Mouse (Mus musculus): ENCODE results near the gene Pnp.
"Not testable (repeated sequence)": the region's sequence is repeated elsewhere in the genome, so short reads cannot be mapped to it uniquely, and the experiment has no call there.

The Pnp gene

GRCm38 (mm10) chr14:50930377-50930753 lies 517 bp upstream of the Pnp start:
- DNase-seq (ENCODE audit: low spot score), result no peak

- DNase-seq (ENCODE audit: low spot score), result no peak
Observed at GRCm38 (mm10) chr14:50931493-50932020, 675 bp downstream of the Pnp start.

- no peak for DNase-seq (ENCODE audit: low spot score)
Observed at GRCm38 (mm10) chr14:50936649-50937048, 5.8 kb downstream of the Pnp start.

GRCm38 (mm10) chr14:50938119-50938908 lies 7.4 kb downstream of the Pnp start:
- no peak for DNase-seq (ENCODE audit: low spot score)

GRCm38 (mm10) chr14:50938940-50939339 lies 8.1 kb downstream of the Pnp start:
- no peak for DNase-seq (ENCODE audit: low spot score)

GRCm38 (mm10) chr14:50943932-50944667 lies 13.2 kb downstream of the Pnp start, which contains the start of gene Gm49342:
Gene Gm49342 (plus strand): TSS chr14:50944517.
- DNase-seq (ENCODE audit: low spot score), result peak; percentile 91

- DNase-seq (ENCODE audit: low spot score), result not testable (repeated sequence)
Observed at GRCm38 (mm10) chr14:50944668-50945033, 13.8 kb downstream of the Pnp start.

- DNase-seq (ENCODE audit: low spot score), result not testable (repeated sequence)
Observed at GRCm38 (mm10) chr14:50945081-50945480, 14.2 kb downstream of the Pnp start.

- not testable (repeated sequence) for DNase-seq (ENCODE audit: low spot score)
Observed at GRCm38 (mm10) chr14:50945526-50945925, 14.6 kb downstream of the Pnp start.

GRCm38 (mm10) chr14:50955487-50955886 lies 24.6 kb downstream of the Pnp start:
- no peak for DNase-seq (ENCODE audit: low spot score)

- not testable (repeated sequence) for DNase-seq (ENCODE audit: low spot score)
Observed at GRCm38 (mm10) chr14:50955942-50956508, 25.1 kb downstream of the Pnp start, which contains the start of gene Pnp2. Gene Pnp2 (plus strand): TSS chr14:50955992.

- DNase-seq (ENCODE audit: low spot score), result not testable (repeated sequence)
Observed at GRCm38 (mm10) chr14:50956724-50957123, 25.8 kb downstream of the Pnp start.

- DNase-seq (ENCODE audit: low spot score), result not testable (repeated sequence)
Observed at GRCm38 (mm10) chr14:50957146-50957545, 26.3 kb downstream of the Pnp start.

GRCm38 (mm10) chr14:50958289-50958995 lies 27.6 kb downstream of the Pnp start:
- not testable (repeated sequence) for DNase-seq (ENCODE audit: low spot score)

- DNase-seq (ENCODE audit: low spot score), result no peak
Observed at GRCm38 (mm10) chr14:50968216-50968980, 37.5 kb downstream of the Pnp start.

- DNase-seq (ENCODE audit: low spot score), result no peak
Observed at GRCm38 (mm10) chr14:50969041-50969440, 38.2 kb downstream of the Pnp start.

GRCm38 (mm10) chr14:50969558-50970544 lies 39.0 kb downstream of the Pnp start:
- no peak for DNase-seq (ENCODE audit: low spot score)

- no peak for DNase-seq (ENCODE audit: low spot score)
Observed at GRCm38 (mm10) chr14:50970822-50971221, 39.9 kb downstream of the Pnp start.

- not testable (repeated sequence) for DNase-seq (ENCODE audit: low spot score)
Observed at GRCm38 (mm10) chr14:50973054-50973453, 42.2 kb downstream of the Pnp start.

GRCm38 (mm10) chr14:50973700-50974099 lies 42.8 kb downstream of the Pnp start:
- no peak for DNase-seq (ENCODE audit: low spot score)

Data from spleen, adult 12 weeks (tissue).